Mouse (Mus musculus) lung, postnatal 0 days (tissue): Measurements from ENCODE around the gene Nkap.

Experiments used
- CTCF ChIP-seq: IDR thresholded peaks from 2 replicates; pipeline ENCODE4 v1.5.1; 2016; ENCODE audit warnings: antibody characterized with exemption, mild to moderate bottlenecking
- EP300 ChIP-seq: IDR thresholded peaks from 2 replicates; pipeline ENCODE4 v1.6.1; 2016; ENCODE audit warnings: antibody characterized with exemption, mild to moderate bottlenecking, control low read depth

DNA sequence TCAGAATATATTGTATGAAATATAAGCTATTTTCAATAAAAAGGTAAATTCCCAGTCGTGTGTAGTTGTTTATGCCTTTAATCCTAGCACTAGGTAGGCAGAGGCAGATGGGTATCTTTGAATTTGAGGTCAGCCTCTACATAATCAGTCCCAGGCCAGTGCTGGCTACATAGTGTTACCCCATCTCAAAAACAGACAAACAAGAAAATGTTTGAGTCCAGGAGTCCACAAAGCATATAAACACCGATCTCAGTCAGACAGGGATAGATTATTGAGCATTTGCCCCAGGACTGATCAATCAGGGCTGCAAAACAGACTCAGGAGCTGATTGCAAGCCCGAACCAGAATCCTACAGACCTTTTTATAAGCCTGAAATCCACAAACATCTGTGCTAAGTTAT lies 7.0 kb upstream of the Nkap start:
- no peak for TF ChIP-seq CTCF
- TF ChIP-seq EP300 = no peak
